Mouse (Mus musculus) G1E (cell line): ENCODE results near the gene Alcam.

Experiments used
- CTCF ChIP-seq: IDR thresholded peaks from 2 replicates; pipeline ENCODE4 v1.5.1; 2012; ENCODE audit warnings: low read depth, low read length, inconsistent platforms, mixed read lengths
- TAL1 ChIP-seq: conservative IDR thresholded peaks from 2 replicates; pipeline ENCODE4 v1.6.1; 2012; ENCODE audit warnings: low read depth, low read length, inconsistent platforms, mixed read lengths

DNA sequence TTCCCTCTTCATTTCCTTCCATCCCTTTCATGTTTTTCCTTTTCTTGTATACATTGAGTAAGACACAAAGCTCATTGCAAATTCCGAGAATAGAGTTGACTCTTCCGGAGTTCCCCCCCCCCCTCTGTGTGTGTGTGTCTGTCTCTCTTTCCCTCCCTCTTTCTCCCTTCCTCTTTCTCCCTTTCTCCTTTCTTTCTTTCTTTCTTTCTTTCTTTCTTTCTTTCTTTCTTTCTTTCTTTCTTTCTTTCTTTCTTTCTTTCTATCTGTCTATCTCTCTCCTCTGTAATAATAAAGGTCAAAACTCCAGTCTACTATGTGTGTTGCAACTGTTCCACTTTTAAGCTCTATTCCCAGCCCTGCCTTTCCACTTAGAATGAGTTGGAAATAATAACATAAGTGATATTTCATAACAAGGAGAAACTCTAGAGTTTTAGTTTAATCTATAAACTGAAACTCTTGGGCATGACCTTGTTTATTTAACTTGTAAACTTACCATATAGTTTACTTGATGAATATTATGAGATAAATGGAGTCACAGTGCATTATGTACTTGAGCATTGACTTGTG lies 110.3 kb downstream of the Alcam start:
- TF ChIP-seq CTCF = no peak
- TF ChIP-seq TAL1 = no peak
